ENCODE assay signal across 15 mouse cellular contexts in the genomic region with DNA sequence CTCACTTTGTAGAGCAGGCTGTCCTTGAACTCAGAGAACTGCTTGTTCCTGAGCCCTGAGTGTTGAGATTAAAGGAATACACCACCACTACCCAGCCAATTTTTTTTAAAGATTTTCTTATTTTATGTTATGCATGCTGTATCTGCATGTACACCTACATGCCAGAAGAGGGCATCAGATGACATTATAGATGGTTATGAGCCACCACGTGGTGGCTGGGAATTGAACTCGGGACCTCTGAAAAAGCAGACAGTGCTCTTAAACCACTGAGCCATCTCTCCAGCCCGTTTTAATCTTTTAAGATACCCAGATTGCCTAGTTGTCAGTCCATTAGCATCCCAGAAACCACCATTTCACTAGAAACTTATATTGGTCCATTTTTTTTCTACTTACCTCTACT.
"Had no signal": no experiment of that assay in that cellular context is flagged by ENCODE, and none has a peak within 500 bp of the region (broad histone marks: within the 10 kb centered on the region; RNA-seq: fewer than 3 reads in every experiment).

No protein-coding gene starts in this region.

- H3K27me3 ChIP-seq: midbrain, embryonic 12.5 days; neural tube, embryonic 15.5 days had no signal

- H3K4me1 ChIP-seq: limb, embryonic 13.5 days; midbrain, embryonic 12.5 days; neural tube, embryonic 15.5 days had no signal

- H3K4me3 ChIP-seq: limb, embryonic 13.5 days; midbrain, embryonic 12.5 days; myocyte; neural tube, embryonic 15.5 days had no signal

- H3K36me3 ChIP-seq: midbrain, embryonic 12.5 days; neural tube, embryonic 15.5 days had no signal

- H3K9ac ChIP-seq: limb, embryonic 13.5 days; midbrain, embryonic 12.5 days; neural tube, embryonic 15.5 days had no signal

- DNase-seq: kidney, adult 11 months; kidney, adult 9 months; kidney, postnatal 10 days; layer of hippocampus, postnatal 36 days; left cerebral cortex, postnatal 4 days; lung, adult 18-20 months; lung, postnatal 14 days; right cerebral cortex, adult 18-20 months; thymus, postnatal 4 days had no signal

- H3K27ac ChIP-seq: limb, embryonic 13.5 days; midbrain, embryonic 12.5 days; neural tube, embryonic 15.5 days; stomach, postnatal 0 days had no signal

- H3K4me2 ChIP-seq: limb, embryonic 13.5 days; liver, embryonic 11.5 days; midbrain, embryonic 12.5 days; neural tube, embryonic 15.5 days had no signal

- H3K9me3 ChIP-seq: limb, embryonic 13.5 days; midbrain, embryonic 12.5 days; neural tube, embryonic 15.5 days had no signal
